Mouse (Mus musculus): ENCODE measurements around the gene Rcor1. TPM values are rescaled to one million over a fixed set of nuclear protein-coding genes. Genes with fewer than 3 reads are reported as not detected.

Rcor1 gene
- polyA plus RNA-seq, 1 experiment from 2014 or later, result 4.5 TPM

GRCm38 (mm10) chr12:111155756-111156155, 116.6 kb downstream of the Rcor1 start:
- Histone ChIP-seq H3K9ac (replicated peaks) (no peak overlapping the region), H3K4me3 (replicated peaks) (no peak overlapping the region), H3K27ac (replicated peaks) (no peak overlapping the region), H3K9me3 (replicated peaks) (no peaks in the 10 kb centered on the region), H3K4me2 (no peak overlapping the region), H3K27me3 (replicated peaks) (no peaks in the 10 kb centered on the region), H3K36me3 (no peaks in the 10 kb centered on the region), H3K4me1 (peaks cover 6% of the 10 kb centered on the region; the same call in 1 of the 2 replicates)
- no peak for ATAC-seq (ENCODE audit: low FRiP score)
- WGBS, result 96% methylated on average over 1 of the region's 1 CpGs

- Histone ChIP-seq H3K9me3 (replicated peaks) (no peaks in the 10 kb centered on the region), H3K27ac (replicated peaks) (no peak overlapping the region), H3K4me3 (replicated peaks) (no peak overlapping the region), H3K9ac (replicated peaks) (no peak overlapping the region), H3K4me1 (peaks cover 29% of the 10 kb centered on the region), H3K36me3 (no peaks in the 10 kb centered on the region), H3K4me2 (no peak overlapping the region), H3K27me3 (replicated peaks) (no peaks in the 10 kb centered on the region)
- WGBS, result 75% methylated on average over 12 of the region's 12 CpGs
- no peak for ATAC-seq (ENCODE audit: low FRiP score)
Observed at GRCm38 (mm10) chr12:111159659-111160428, 120.7 kb downstream of the Rcor1 start.

- ATAC-seq (ENCODE audit: low FRiP score), result no peak
- Histone ChIP-seq H3K4me3 (replicated peaks) (no peak overlapping the region), H3K27me3 (replicated peaks) (no peaks in the 10 kb centered on the region), H3K4me2 (no peak overlapping the region), H3K9me3 (replicated peaks) (no peaks in the 10 kb centered on the region), H3K9ac (replicated peaks) (no peak overlapping the region), H3K27ac (replicated peaks) (no peak overlapping the region), H3K4me1 (peaks cover 40% of the 10 kb centered on the region), H3K36me3 (no peaks in the 10 kb centered on the region)
- WGBS, result 92% methylated on average over 10 of the region's 10 CpGs
Observed at GRCm38 (mm10) chr12:111160871-111161270, 121.7 kb downstream of the Rcor1 start.

- ATAC-seq (ENCODE audit: low FRiP score), result no peak
- Histone ChIP-seq H3K4me1 (peaks cover 41% of the 10 kb centered on the region), H3K36me3 (no peaks in the 10 kb centered on the region), H3K27ac (replicated peaks) (peak overlapping the region; percentile 91), H3K9ac (replicated peaks) (peak overlapping the region; percentile 38), H3K9me3 (replicated peaks) (no peaks in the 10 kb centered on the region), H3K27me3 (replicated peaks) (no peaks in the 10 kb centered on the region), H3K4me2 (peak overlapping the region; percentile 57), H3K4me3 (replicated peaks) (peak overlapping the region; percentile 34)
- 40% methylated on average over 7 of the region's 7 CpGs for WGBS
Observed at GRCm38 (mm10) chr12:111161943-111162311, 122.8 kb downstream of the Rcor1 start.

- peak overlapping the region; percentile 50 for H3K9ac ChIP-seq (replicated peaks)
- peak; percentile 79 for ATAC-seq (ENCODE audit: low FRiP score)
- H3K27me3 ChIP-seq (replicated peaks), result no peaks in the 10 kb centered on the region
- H3K9me3 ChIP-seq (replicated peaks), result no peaks in the 10 kb centered on the region
- peaks cover 41% of the 10 kb centered on the region for H3K4me1 ChIP-seq
- peak overlapping the region; percentile 57 for H3K4me2 ChIP-seq
- no peaks in the 10 kb centered on the region for H3K36me3 ChIP-seq
- peak overlapping the region; percentile 91 for H3K27ac ChIP-seq (replicated peaks)
- 7% methylated on average over 16 of the region's 16 CpGs for WGBS
- H3K4me3 ChIP-seq (replicated peaks), result peak overlapping the region; percentile 34
Observed at GRCm38 (mm10) chr12:111162312-111163061, 123.3 kb downstream of the Rcor1 start.

DNA sequence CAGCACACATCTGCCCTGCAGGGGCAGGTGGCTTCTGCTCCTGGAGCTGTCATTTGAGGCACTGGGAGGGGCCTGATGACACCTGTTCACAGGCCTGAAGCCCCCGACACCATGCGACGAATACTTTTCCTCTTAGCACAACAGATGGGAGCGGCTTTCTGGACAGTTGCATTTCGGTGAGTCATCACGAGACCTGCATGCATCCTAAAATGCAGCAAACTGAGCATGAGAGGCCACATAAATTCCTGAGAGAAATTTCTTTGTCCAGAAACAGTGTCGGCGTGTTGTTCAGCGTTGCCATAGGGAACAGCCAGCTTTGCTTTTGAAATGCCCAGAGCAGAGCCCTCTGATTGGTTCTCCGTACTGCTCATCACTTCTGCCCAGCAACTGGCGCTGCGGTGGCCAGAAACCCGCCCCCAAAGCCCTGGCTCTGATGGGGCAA, 125.2 kb downstream of the Rcor1 start:
- Histone ChIP-seq H3K36me3 (no peaks in the 10 kb centered on the region), H3K9ac (replicated peaks) (peak overlapping the region; percentile 43; the same call in 1 of the 2 replicates), H3K4me1 (peaks cover 56% of the 10 kb centered on the region), H3K9me3 (replicated peaks) (no peaks in the 10 kb centered on the region), H3K4me3 (replicated peaks) (peak overlapping the region; percentile 38), H3K27ac (replicated peaks) (peak overlapping the region; percentile 86), H3K27me3 (replicated peaks) (no peaks in the 10 kb centered on the region), H3K4me2 (peak overlapping the region; percentile 79)
- under 1% methylated on average over 13 of the region's 13 CpGs for WGBS
- ATAC-seq (ENCODE audit: low FRiP score), result peak; percentile 80

DNA sequence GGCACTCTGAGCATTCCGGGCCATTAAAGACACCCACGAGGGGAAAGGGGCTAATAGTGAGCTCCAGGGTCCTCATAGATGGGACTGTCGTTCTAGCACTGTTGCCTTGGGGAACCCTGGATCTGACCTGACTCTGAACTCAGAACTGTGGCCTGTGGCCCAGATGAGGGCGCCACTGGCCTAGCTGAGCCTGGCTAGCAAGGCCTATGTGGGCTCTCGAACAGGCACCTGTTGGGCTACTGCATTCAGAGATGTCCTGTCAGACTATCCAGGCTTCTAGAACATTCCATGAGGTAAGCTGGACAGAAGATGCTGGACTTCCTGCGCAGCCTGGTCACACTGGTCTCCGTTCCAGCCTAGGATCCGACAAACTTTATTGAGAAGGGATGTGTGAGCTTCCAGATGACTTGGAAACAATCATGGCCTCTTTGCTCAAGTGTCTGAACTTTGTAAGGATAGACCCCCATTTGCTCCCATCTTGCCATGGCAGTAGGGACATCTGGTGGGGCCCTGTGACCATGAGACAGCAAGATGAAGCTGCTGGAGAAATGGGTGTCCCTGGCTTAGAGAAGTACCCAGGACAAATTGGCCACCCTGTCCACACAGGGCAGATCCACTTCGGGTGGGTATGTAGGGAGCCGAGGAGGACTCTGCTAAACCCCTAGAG, 126.1 kb downstream of the Rcor1 start:
- Histone ChIP-seq H3K27me3 (replicated peaks) (no peaks in the 10 kb centered on the region), H3K36me3 (no peaks in the 10 kb centered on the region), H3K4me3 (replicated peaks) (peak overlapping the region; percentile 82), H3K9me3 (replicated peaks) (no peaks in the 10 kb centered on the region), H3K27ac (replicated peaks) (peak overlapping the region; percentile 86), H3K4me2 (peak overlapping the region; percentile 79), H3K9ac (replicated peaks) (peak overlapping the region; percentile 43; the same call in 1 of the 2 replicates), H3K4me1 (peaks cover 64% of the 10 kb centered on the region)
- WGBS, result 62% methylated on average over 10 of the region's 10 CpGs
- no peak for ATAC-seq (ENCODE audit: low FRiP score)

Other genes with a start within 250 kb of the Rcor1 start
- gene Mok, start 198.4 kb upstream of the Rcor1 start, polyA plus RNA-seq (2015; fragmentation: Nextera tagmentation; extraction: Ambion mirVana), result 10.8 and 12.3 TPM in 2 replicates
- gene Zfp839, start 189.1 kb upstream of the Rcor1 start, polyA plus RNA-seq (2015; fragmentation: Nextera tagmentation; extraction: Ambion mirVana), result 5.0 and 5.1 TPM in 2 replicates
- gene Cinp, start 150.2 kb upstream of the Rcor1 start, polyA plus RNA-seq (2015; fragmentation: Nextera tagmentation; extraction: Ambion mirVana), result 87.6 and 88.5 TPM in 2 replicates
- 6.2 TPM in 2 replicates for gene Tecpr2, start 150.1 kb upstream of the Rcor1 start, polyA plus RNA-seq (2015; fragmentation: Nextera tagmentation; extraction: Ambion mirVana)
- 10.5 and 12.6 TPM in 2 replicates for gene Ankrd9, start 60.3 kb upstream of the Rcor1 start, polyA plus RNA-seq (2015; fragmentation: Nextera tagmentation; extraction: Ambion mirVana)
- gene Traf3, start 127.0 kb downstream of the Rcor1 start, polyA plus RNA-seq (2015; fragmentation: Nextera tagmentation; extraction: Ambion mirVana), result 16.9 and 19.0 TPM in 2 replicates
- gene 4930595D18Rik, start 145.1 kb downstream of the Rcor1 start, polyA plus RNA-seq (2015; fragmentation: Nextera tagmentation; extraction: Ambion mirVana), result not detected in 2 replicates
- gene Amn, start 231.7 kb downstream of the Rcor1 start, polyA plus RNA-seq (2015; fragmentation: Nextera tagmentation; extraction: Ambion mirVana), result 45.9 and 50.2 TPM in 2 replicates